Mouse (Mus musculus) midbrain, embryonic 10.5 days (tissue): ENCODE data around the gene Gm17359. TPM values are rescaled to one million over a fixed set of nuclear protein-coding genes. Genes with fewer than 3 reads are reported as not detected.
"Not testable (repeated sequence)": the region's sequence is repeated elsewhere in the genome, so short reads cannot be mapped to it uniquely, and the experiment has no call there.

ENCODE experiments used
- DNase-seq: peaks from one replicate; pipeline ENCODE4 v3.0.0-alpha.2; 2017; ENCODE audit warnings: low spot score
- H3K27ac ChIP-seq: fragments of 300-500 bp; sonication (generic); replicated peaks from 2 replicates; pipeline ENCODE4 v1.5.1; 2016; ENCODE audit warnings: mild to moderate bottlenecking
- H3K27me3 ChIP-seq: fragments of 300-500 bp; sonication (generic); 2 replicates; pipeline ENCODE4 v1.6.1; 2016; ENCODE audit warnings: low read depth, mild to moderate bottlenecking; ENCODE audit not compliant: poor library complexity, severe bottlenecking
- H3K36me3 ChIP-seq: fragments of 300-500 bp; sonication (generic); 2 replicates; pipeline ENCODE4 v1.6.1; 2016; ENCODE audit warnings: mild to moderate bottlenecking, moderate library complexity
- H3K4me1 ChIP-seq: fragments of 300-500 bp; sonication (generic); 2 replicates; pipeline ENCODE4 v1.6.1; 2016
- H3K4me3 ChIP-seq: fragments of 300-500 bp; sonication (generic); 2 replicates; pipeline ENCODE4 v1.5.1; 2016; ENCODE audit warnings: mild to moderate bottlenecking, moderate library complexity
- H3K9me3 ChIP-seq: fragments of 300-500 bp; sonication (generic); replicated peaks from 2 replicates; pipeline ENCODE4 v1.6.1; 2016; ENCODE audit warnings: mild to moderate bottlenecking
- WGBS: fragments of 180-500 bp; shearing (Covaris S2); methylation state at CpG from one replicate; pipeline ENCODE4 v1.1.7; 2016; 5-methylcytosine and 5-hydroxymethylcytosine counted together
- polyA plus RNA-seq: library from polyadenylated mRNA; unstranded; fragments of >200 nt; fragmentation: Nextera tagmentation; extraction: Ambion mirVana; gene quantifications from 2 replicates; pipeline ENCODE4 v1.2.1, GENCODE M21; 2016

Gene Gm17359
- polyA plus RNA-seq, 1 experiment from 2014 or later, result 0.14 TPM

GRCm38 (mm10) chr3:79436186-79436585 lies 99.7 kb downstream of the Gm17359 start:
- H3K36me3 ChIP-seq, result no peaks in the 10 kb centered on the region
- WGBS, result 92% methylated on average over 7 of the region's 7 CpGs
- H3K4me3 ChIP-seq, result no peak overlapping the region
- no peak for DNase-seq
- no peaks in the 10 kb centered on the region for H3K27me3 ChIP-seq
- peaks cover 10% of the 10 kb centered on the region; the same call in 1 of the 2 replicates for H3K4me1 ChIP-seq
- H3K27ac ChIP-seq, result no peak overlapping the region
- H3K9me3 ChIP-seq, result no peaks in the 10 kb centered on the region

- 96% methylated on average over 3 of the region's 3 CpGs for WGBS
Measured at GRCm38 (mm10) chr3:79438276-79438675, 101.8 kb downstream of the Gm17359 start.

DNA sequence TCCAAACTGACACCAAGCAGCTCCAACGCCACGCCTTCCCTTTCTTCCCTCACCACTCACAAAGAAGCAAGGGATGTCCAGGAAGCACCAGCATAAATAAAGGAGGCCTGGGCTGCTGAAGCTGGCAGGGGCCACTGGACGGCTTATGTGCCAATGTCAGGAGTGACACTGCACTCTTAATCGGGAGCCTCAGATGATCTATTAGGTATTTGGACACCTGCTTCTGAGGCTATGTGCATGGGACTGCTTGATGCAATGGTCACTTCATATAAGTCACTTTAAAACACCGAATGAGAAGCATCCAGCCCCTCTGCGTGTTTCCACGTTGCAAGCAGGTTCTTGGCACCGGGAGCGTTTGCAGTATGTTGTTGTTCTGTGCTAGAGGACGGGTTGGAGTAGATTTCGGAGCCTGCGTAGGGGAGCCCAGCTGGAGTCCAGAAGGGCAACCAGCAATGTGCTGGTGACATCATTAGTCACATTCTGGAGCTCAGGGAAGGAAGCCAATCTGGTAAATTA lies 104.6 kb downstream of the Gm17359 start:
- H3K4me1 ChIP-seq, result 0 out of 2 replicates have a peak, but pooled peaks cover 3% of the 10 kb centered on the region
- H3K36me3 ChIP-seq, result no peaks in the 10 kb centered on the region
- 82% methylated on average over 12 of the region's 12 CpGs for WGBS
- no peak for DNase-seq
- H3K4me3 ChIP-seq, result no peak overlapping the region
- H3K27ac ChIP-seq, result no peak overlapping the region
- H3K9me3 ChIP-seq, result peaks cover 4% of the 10 kb centered on the region; the same call in 1 of the 2 replicates
- no peaks in the 10 kb centered on the region for H3K27me3 ChIP-seq

More at GRCm38 (mm10) chr3:79438276-79438675, 101.8 kb downstream of the Gm17359 start:
- Histone ChIP-seq H3K4me3 (no peak overlapping the region), H3K27ac (no peak overlapping the region), H3K27me3 (no peaks in the 10 kb centered on the region), H3K9me3 (no peaks in the 10 kb centered on the region), H3K36me3 (no peaks in the 10 kb centered on the region), H3K4me1 (peaks cover 10% of the 10 kb centered on the region; the same call in 1 of the 2 replicates)
- DNase-seq, result no peak

DNA sequence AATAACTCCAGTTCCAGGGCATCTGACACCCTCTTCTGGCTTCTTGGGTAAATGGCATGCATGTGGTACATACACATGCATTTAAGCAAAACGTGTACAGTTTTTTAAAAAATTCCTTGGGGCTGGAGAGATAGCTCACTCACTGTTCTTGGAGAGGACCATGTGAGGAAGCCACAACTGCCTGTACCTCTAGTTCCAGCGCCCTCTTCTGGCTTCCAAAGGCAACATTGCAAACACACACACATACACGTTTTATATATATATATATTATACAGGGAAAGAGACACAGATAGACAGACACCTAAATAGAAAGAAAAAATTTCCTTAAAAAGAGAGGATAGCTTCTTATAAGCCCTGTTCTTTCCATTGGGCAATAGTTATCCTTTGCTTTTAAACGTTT lies 107.4 kb downstream of the Gm17359 start:
- H3K4me1 ChIP-seq, result 0 out of 2 replicates have a peak, but pooled peaks cover 6% of the 10 kb centered on the region
- H3K27ac ChIP-seq, result no peak overlapping the region
- WGBS, result 75% methylated on average over 4 of the region's 4 CpGs

GRCm38 (mm10) chr3:79445041-79445440 lies 108.6 kb downstream of the Gm17359 start:
- WGBS, result 86% methylated on average over 8 of the region's 8 CpGs
- Histone ChIP-seq H3K27ac (no peak overlapping the region), H3K27me3 (no peaks in the 10 kb centered on the region), H3K4me3 (no peak overlapping the region), H3K4me1 (0 out of 2 replicates have a peak, but pooled peaks cover 6% of the 10 kb centered on the region), H3K9me3 (peaks cover 4% of the 10 kb centered on the region; the same call in 1 of the 2 replicates), H3K36me3 (no peaks in the 10 kb centered on the region)
- DNase-seq, result no peak

More for the DNA sequence above, 107.4 kb downstream of the Gm17359 start:
- no peak for DNase-seq
- Histone ChIP-seq H3K9me3 (peaks cover 4% of the 10 kb centered on the region; the same call in 1 of the 2 replicates), H3K36me3 (no peaks in the 10 kb centered on the region), H3K4me3 (no peak overlapping the region), H3K27me3 (no peaks in the 10 kb centered on the region)

DNA sequence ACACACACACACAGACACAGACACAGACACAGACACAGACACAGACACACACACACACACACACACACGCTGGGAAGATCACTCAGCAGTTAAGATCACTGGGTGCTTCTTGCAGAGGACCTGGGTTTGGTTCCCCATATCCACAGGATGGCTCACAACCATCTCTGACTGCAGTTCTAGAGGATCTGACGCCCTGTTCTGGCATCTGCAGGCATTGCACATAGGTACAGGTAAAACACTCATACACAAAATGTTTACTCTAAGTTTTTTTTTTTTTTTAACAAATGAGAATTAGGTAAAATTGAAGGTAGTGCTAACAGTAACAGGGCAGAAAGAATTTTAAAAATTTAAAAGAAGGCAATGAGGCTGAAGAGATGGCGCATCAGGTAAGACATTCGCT lies 109.7 kb downstream of the Gm17359 start:
- H3K27ac ChIP-seq, result no peak overlapping the region
- 91% methylated on average over 4 of the region's 4 CpGs for WGBS
- peaks cover 4% of the 10 kb centered on the region; the same call in 1 of the 2 replicates for H3K9me3 ChIP-seq
- no peaks in the 10 kb centered on the region for H3K27me3 ChIP-seq
- no peaks in the 10 kb centered on the region for H3K36me3 ChIP-seq
- peaks cover 8% of the 10 kb centered on the region; the same call in 1 of the 2 replicates for H3K4me1 ChIP-seq
- no peak for DNase-seq
- H3K4me3 ChIP-seq, result no peak overlapping the region

- whole genome bisulfite sequencing, result 87% methylated on average over 3 of the region's 3 CpGs
- H3K4me3 ChIP-seq, H3K27ac ChIP-seq, H3K36me3 ChIP-seq, H3K9me3 ChIP-seq, H3K27me3 ChIP-seq, DNase-seq: not testable (repeated sequence)
- peaks cover 12% of the 10 kb centered on the region for H3K4me1 ChIP-seq
Measured at GRCm38 (mm10) chr3:79446648-79447047, 110.2 kb downstream of the Gm17359 start.

GRCm38 (mm10) chr3:79448421-79448820 lies 112.0 kb downstream of the Gm17359 start:
- no peaks in the 10 kb centered on the region for H3K36me3 ChIP-seq
- H3K27me3 ChIP-seq, result no peaks in the 10 kb centered on the region
- peak overlapping the region; percentile 9; the same call in 1 of the 2 replicates for H3K27ac ChIP-seq
- no peak for DNase-seq
- H3K4me1 ChIP-seq, result peaks cover 28% of the 10 kb centered on the region
- H3K9me3 ChIP-seq, result peaks cover 4% of the 10 kb centered on the region; the same call in 1 of the 2 replicates
- H3K4me3 ChIP-seq, result no peak overlapping the region
- WGBS, result 90% methylated on average over 5 of the region's 5 CpGs

DNA sequence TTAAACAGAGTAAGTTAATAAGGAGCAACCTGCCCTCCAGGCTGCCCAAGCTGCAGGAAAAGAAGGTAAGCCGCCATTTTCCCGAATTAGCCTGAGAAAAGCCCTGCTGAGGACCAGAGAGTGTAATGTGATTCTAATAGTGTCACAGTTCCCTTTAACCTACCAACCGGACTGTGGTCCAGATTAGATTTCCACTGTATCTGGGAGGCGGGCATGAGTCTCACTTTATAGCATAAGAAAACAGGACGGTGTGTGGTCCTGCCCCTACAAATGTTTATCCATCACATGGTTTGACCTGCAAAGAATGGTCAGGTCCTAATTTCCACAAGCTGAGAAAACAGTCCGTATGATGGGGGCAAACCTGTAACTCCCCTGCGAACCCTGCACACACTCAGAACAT lies 112.9 kb downstream of the Gm17359 start:
- peak overlapping the region; percentile 56; the same call in 1 of the 2 replicates for H3K27ac ChIP-seq
- H3K4me3 ChIP-seq, result no peak overlapping the region
- H3K27me3 ChIP-seq, result no peaks in the 10 kb centered on the region
- peaks cover 38% of the 10 kb centered on the region for H3K4me1 ChIP-seq
- DNase-seq, result no peak
- H3K9me3 ChIP-seq, result no peaks in the 10 kb centered on the region
- 75% methylated on average over 7 of the region's 7 CpGs for WGBS
- H3K36me3 ChIP-seq, result peaks cover 3% of the 10 kb centered on the region; the same call in 1 of the 2 replicates

DNA sequence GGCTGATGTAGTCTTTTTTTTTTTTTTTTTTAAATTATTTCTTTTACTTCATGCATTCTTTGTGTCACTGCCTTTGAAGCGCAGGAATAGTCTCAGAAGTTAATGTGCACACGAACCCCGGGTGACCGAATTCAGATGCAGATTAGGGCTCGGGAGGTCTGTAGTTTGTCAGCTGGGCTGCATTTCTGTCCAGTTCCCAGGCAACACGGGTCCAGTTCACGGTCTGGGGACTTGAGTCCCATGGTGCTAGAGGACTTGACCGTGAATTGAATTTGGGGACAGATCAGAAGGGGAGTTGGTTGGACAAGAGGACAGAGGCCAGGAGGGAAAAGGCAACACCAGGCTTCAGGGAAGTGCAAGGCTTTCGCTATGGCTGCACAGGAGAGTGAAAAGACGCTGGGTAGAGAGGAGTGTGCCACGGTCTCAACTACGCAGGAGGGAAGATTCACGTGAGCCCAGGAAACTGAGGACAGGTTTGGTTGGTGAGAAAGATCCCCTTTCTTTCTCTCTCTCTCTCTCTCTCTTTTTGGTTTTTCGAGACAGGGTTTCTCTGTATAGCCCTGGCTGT lies 116.3 kb downstream of the Gm17359 start:
- 45% methylated on average over 14 of the region's 14 CpGs for WGBS
- H3K27ac ChIP-seq, result peak overlapping the region; percentile 75
- peaks cover 38% of the 10 kb centered on the region for H3K4me1 ChIP-seq
- peaks cover 19% of the 10 kb centered on the region for H3K36me3 ChIP-seq
- peak; percentile 80 for DNase-seq
- no peak overlapping the region for H3K4me3 ChIP-seq
- 0 out of 2 replicates have a peak, but pooled peaks cover 5% of the 10 kb centered on the region for H3K27me3 ChIP-seq
- no peaks in the 10 kb centered on the region for H3K9me3 ChIP-seq

DNA sequence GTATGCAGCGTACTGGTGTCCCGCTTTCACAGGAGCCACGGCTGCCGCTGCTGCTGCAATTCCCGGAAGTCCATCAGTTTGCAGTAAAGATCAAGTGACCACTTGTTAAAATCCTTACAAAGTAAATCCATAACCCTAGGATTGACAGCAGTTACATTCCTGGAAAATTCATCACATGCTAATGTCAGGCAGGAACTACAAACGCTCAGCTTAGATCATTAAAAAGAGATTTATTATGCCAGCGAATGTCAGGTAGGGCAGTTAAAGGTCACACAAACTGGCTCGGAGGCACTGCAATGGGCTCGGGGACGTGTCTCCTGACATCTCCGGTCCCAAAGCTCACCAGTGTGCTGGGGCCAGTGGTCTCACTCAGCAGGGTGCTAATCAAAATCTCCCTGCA lies 119.3 kb downstream of the Gm17359 start:
- H3K4me3 ChIP-seq, result no peak overlapping the region
- 84% methylated on average over 11 of the region's 11 CpGs for WGBS

DNA sequence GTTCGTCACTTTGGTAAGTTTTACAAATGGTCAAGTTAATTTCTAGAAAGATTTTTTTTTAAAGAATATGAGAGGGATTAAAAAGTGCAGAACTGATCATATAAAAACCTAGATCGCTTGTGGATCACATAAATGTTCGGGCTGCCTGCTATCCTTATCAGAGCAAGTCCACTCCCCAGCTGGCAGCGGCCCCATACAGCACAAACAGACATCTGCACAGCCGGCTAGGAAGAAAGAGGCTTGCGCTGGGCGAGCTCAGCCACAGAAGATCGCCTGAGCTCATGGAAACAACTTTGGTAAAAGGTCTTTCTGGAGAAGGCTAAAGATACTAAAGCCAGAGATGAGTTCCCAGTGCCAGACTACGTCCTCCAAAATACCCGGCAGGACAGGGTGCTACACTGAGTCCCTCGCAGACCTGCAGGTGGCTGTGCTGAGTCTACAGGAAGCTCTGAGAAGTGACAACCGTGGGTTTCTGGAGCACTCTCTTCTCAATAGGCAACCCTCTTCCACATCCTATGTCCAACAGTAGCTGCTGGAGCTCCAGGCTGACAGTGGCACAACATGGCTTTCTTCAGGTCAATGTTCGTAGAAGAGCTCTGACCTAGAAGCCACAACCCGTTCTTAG lies 122.3 kb downstream of the Gm17359 start:
- no peaks in the 10 kb centered on the region for H3K9me3 ChIP-seq
- H3K36me3 ChIP-seq, result peaks cover 65% of the 10 kb centered on the region
- 95% methylated on average over 14 of the region's 14 CpGs for WGBS
- peaks cover 10% of the 10 kb centered on the region; the same call in 1 of the 2 replicates for H3K27me3 ChIP-seq
- no peak overlapping the region for H3K4me3 ChIP-seq
- DNase-seq, result no peak
- H3K27ac ChIP-seq, result no peak overlapping the region
- H3K4me1 ChIP-seq, result peaks cover 19% of the 10 kb centered on the region

More for the DNA sequence above, 119.3 kb downstream of the Gm17359 start:
- peaks cover 39% of the 10 kb centered on the region for H3K4me1 ChIP-seq
- no peak for DNase-seq
- H3K9me3 ChIP-seq, result no peaks in the 10 kb centered on the region
- H3K36me3 ChIP-seq, result peaks cover 41% of the 10 kb centered on the region
- peaks cover 5% of the 10 kb centered on the region; the same call in 1 of the 2 replicates for H3K27me3 ChIP-seq
- H3K27ac ChIP-seq, result 0 out of 2 replicates have a peak overlapping the region, but pooled peaks have one; percentile 23

DNA sequence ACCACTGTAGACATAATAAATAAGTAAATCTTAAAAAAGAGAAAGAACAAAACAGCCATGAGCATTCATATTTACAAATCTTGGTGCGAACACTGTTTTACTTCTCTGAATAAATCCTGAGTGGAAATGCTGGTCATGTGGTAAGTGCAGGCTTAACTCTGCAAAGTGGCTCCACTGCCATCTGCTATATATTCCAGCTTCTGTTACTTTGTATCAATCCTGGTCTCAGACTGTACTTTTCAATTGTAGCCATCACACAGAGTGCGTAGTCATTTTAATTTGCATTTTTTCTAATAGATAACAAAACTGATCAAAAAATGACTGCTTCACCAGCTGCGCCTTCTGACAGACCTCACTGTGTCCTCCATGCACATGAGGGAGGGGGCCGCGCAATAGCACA lies 133.0 kb downstream of the Gm17359 start:
- Histone ChIP-seq H3K4me1 (peaks cover 6% of the 10 kb centered on the region; the same call in 1 of the 2 replicates), H3K36me3 (peaks cover 39% of the 10 kb centered on the region), H3K27ac (no peak overlapping the region), H3K9me3 (no peaks in the 10 kb centered on the region), H3K4me3 (no peak overlapping the region), H3K27me3 (no peaks in the 10 kb centered on the region)
- WGBS, result 95% methylated on average over 5 of the region's 5 CpGs
- DNase-seq, result no peak
